Mouse (Mus musculus): Measurements from ENCODE around the gene Rcbtb2. TPM values are rescaled to one million over a fixed set of nuclear protein-coding genes. Genes with fewer than 3 reads are reported as not detected.

The Rcbtb2 gene
- total and polyA plus RNA-seq, 2 experiments from 2014 or later: 58.3 to 64.9 TPM

- Histone ChIP-seq H3K9ac (replicated peaks; ENCODE audit: low read length) (no peak overlapping the region), H3K27ac (no peak overlapping the region), H3K4me2 (ENCODE audit: low read depth, low read length) (no peak overlapping the region), H3K4me1 (ENCODE audit: insufficient read depth, low read length) (no peaks in the 10 kb centered on the region), H3K27me3 (ENCODE audit: insufficient read depth, low read length) (no peaks in the 10 kb centered on the region), H3K9me3 (ENCODE audit: low read length) (no peaks in the 10 kb centered on the region), H3K36me3 (ENCODE audit: insufficient read depth, low read length) (no peaks in the 10 kb centered on the region), H3K4me3 (ENCODE audit: low read length) (no peak overlapping the region)
- DNase-seq (ENCODE audit: low spot score) (no peak), ATAC-seq (no peak)
- WGBS: 91% methylated on average over 9 of the region's 9 CpGs
- no peak for TF ChIP-seq CTCF (IDR thresholded peaks at IDR 0.05; ENCODE audit: low read depth)
Observed at GRCm38 (mm10) chr14:73222316-73222970, 99.6 kb downstream of the Rcbtb2 start.

GRCm38 (mm10) chr14:73226346-73226745, 103.5 kb downstream of the Rcbtb2 start:
- no peak for TF ChIP-seq CTCF (IDR thresholded peaks at IDR 0.05; ENCODE audit: low read depth)
- H3K4me3 ChIP-seq (ENCODE audit: low read length): no peak overlapping the region
- ATAC-seq: peak; percentile 66; the same call in 1 of the 2 replicates

GRCm38 (mm10) chr14:73226849-73227248, 104.0 kb downstream of the Rcbtb2 start:
- no peaks in the 10 kb centered on the region for H3K27me3 ChIP-seq (ENCODE audit: insufficient read depth, low read length)
- DNase-seq (ENCODE audit: low spot score) (no peak), ATAC-seq (no peak)
- no peak overlapping the region for H3K4me3 ChIP-seq (ENCODE audit: low read length)
- no peaks in the 10 kb centered on the region for H3K36me3 ChIP-seq (ENCODE audit: insufficient read depth, low read length)
- no peak for TF ChIP-seq CTCF (IDR thresholded peaks at IDR 0.05; ENCODE audit: low read depth)
- H3K27ac ChIP-seq: no peak overlapping the region
- no peak overlapping the region for H3K9ac ChIP-seq (replicated peaks; ENCODE audit: low read length)
- H3K4me2 ChIP-seq (ENCODE audit: low read depth, low read length): no peak overlapping the region
- no peaks in the 10 kb centered on the region for H3K4me1 ChIP-seq (ENCODE audit: insufficient read depth, low read length)
- no peaks in the 10 kb centered on the region for H3K9me3 ChIP-seq (ENCODE audit: low read length)
- 25% methylated on average over 1 of the region's 1 CpGs for WGBS

More at GRCm38 (mm10) chr14:73226346-73226745, 103.5 kb downstream of the Rcbtb2 start:
- H3K9me3 ChIP-seq (ENCODE audit: low read length): no peaks in the 10 kb centered on the region
- H3K36me3 ChIP-seq (ENCODE audit: insufficient read depth, low read length): no peaks in the 10 kb centered on the region
- no peak overlapping the region; the same call in 1 of the 2 replicates for H3K27ac ChIP-seq
- H3K27me3 ChIP-seq (ENCODE audit: insufficient read depth, low read length): no peaks in the 10 kb centered on the region
- H3K4me2 ChIP-seq (ENCODE audit: low read depth, low read length): no peak overlapping the region
- H3K4me1 ChIP-seq (ENCODE audit: insufficient read depth, low read length): no peaks in the 10 kb centered on the region
- peak; percentile 61 for DNase-seq (ENCODE audit: low spot score)
- H3K9ac ChIP-seq (replicated peaks; ENCODE audit: low read length): no peak overlapping the region
- 44% methylated on average over 3 of the region's 3 CpGs for WGBS

- DNase-seq (ENCODE audit: low spot score): no peak
- TF ChIP-seq CTCF (IDR thresholded peaks at IDR 0.05; ENCODE audit: low read depth): no peak
Observed at GRCm38 (mm10) chr14:73231286-73231982, 108.6 kb downstream of the Rcbtb2 start.

GRCm38 (mm10) chr14:73234468-73235031, 111.7 kb downstream of the Rcbtb2 start:
- Histone ChIP-seq H3K27ac (peak overlapping the region; percentile 12; the same call in 1 of the 2 replicates), H3K36me3 (ENCODE audit: insufficient read depth, low read length) (no peaks in the 10 kb centered on the region), H3K4me3 (ENCODE audit: low read length) (no peak overlapping the region), H3K4me2 (ENCODE audit: low read depth, low read length) (no peak overlapping the region), H3K9ac (replicated peaks; ENCODE audit: low read length) (no peak overlapping the region), H3K27me3 (ENCODE audit: insufficient read depth, low read length) (no peaks in the 10 kb centered on the region), H3K9me3 (ENCODE audit: low read length) (no peaks in the 10 kb centered on the region), H3K4me1 (ENCODE audit: insufficient read depth, low read length) (no peaks in the 10 kb centered on the region)
- no peak for TF ChIP-seq CTCF (IDR thresholded peaks at IDR 0.05; ENCODE audit: low read depth)
- ATAC-seq (no peak), DNase-seq (ENCODE audit: low spot score) (no peak)
- WGBS: 32% methylated on average over 2 of the region's 2 CpGs

More at GRCm38 (mm10) chr14:73231286-73231982, 108.6 kb downstream of the Rcbtb2 start:
- no peak for ATAC-seq
- no peaks in the 10 kb centered on the region for H3K27me3 ChIP-seq (ENCODE audit: insufficient read depth, low read length)
- WGBS: 33% methylated on average over 5 of the region's 5 CpGs
- H3K4me1 ChIP-seq (ENCODE audit: insufficient read depth, low read length): no peaks in the 10 kb centered on the region
- H3K27ac ChIP-seq: no peak overlapping the region
- no peak overlapping the region for H3K4me2 ChIP-seq (ENCODE audit: low read depth, low read length)
- no peak overlapping the region for H3K4me3 ChIP-seq (ENCODE audit: low read length)
- H3K9me3 ChIP-seq (ENCODE audit: low read length): no peaks in the 10 kb centered on the region
- no peaks in the 10 kb centered on the region for H3K36me3 ChIP-seq (ENCODE audit: insufficient read depth, low read length)
- H3K9ac ChIP-seq (replicated peaks; ENCODE audit: low read length): no peak overlapping the region

GRCm38 (mm10) chr14:73237848-73238321, 115.0 kb downstream of the Rcbtb2 start, which contains the start of gene Lpar6:
Gene Lpar6, plus strand, starts transcription at chr14:73237895.
- H3K9ac ChIP-seq (replicated peaks; ENCODE audit: low read length): peak within 1 kb of the TSS; percentile 55
- H3K4me3 ChIP-seq (ENCODE audit: low read length): peak within 1 kb of the TSS; percentile 47
- ATAC-seq (peak; percentile 89), DNase-seq (ENCODE audit: low spot score) (peak; percentile 73)
- H3K36me3 ChIP-seq (ENCODE audit: insufficient read depth, low read length): no peaks in the 10 kb centered on the region
- H3K4me2 ChIP-seq (ENCODE audit: low read depth, low read length): peak within 1 kb of the TSS; percentile 64
- no peaks in the 10 kb centered on the region for H3K4me1 ChIP-seq (ENCODE audit: insufficient read depth, low read length)
- peak within 1 kb of the TSS; percentile 78 for H3K27ac ChIP-seq
- no peaks in the 10 kb centered on the region for H3K9me3 ChIP-seq (ENCODE audit: low read length)
- 3% methylated on average over 19 of the region's 19 CpGs for WGBS
- peak; percentile 18; the same call in 1 of the 2 replicates for TF ChIP-seq CTCF (IDR thresholded peaks at IDR 0.05; ENCODE audit: low read depth)
- H3K27me3 ChIP-seq (ENCODE audit: insufficient read depth, low read length): no peaks in the 10 kb centered on the region
